Mouse (Mus musculus): ENCODE data around the gene Jph4.

- no peak for TF ChIP-seq USF1 (IDR thresholded peaks at IDR 0.05; ENCODE audit: low read depth)
- no peak for TF ChIP-seq CTCF (IDR thresholded peaks at IDR 0.05; ENCODE audit: control insufficient read depth, insufficient read depth, insufficient read length)
- no peak for TF ChIP-seq MAX (IDR thresholded peaks at IDR 0.05)
- no peak for TF ChIP-seq MYOG (IDR thresholded peaks at IDR 0.05; ENCODE audit: control insufficient read depth, extremely low read depth, insufficient read length)
These were observed 35.4 kb upstream of the Jph4 start for GRCm38 (mm10) chr14:55152174-55152573.
